Mouse (Mus musculus) hindbrain, postnatal 0 days (tissue): ENCODE measurements around the gene Esr1. TPM values are rescaled to one million over a fixed set of nuclear protein-coding genes. Genes with fewer than 3 reads are reported as not detected.

ENCODE experiments used
- ATAC-seq: fragments of 200-750 bp; cut with Nextera tagmentation; 2 replicates; pipeline ENCODE4 v1.8.0; 2017; ENCODE audit warnings: mild to moderate bottlenecking, moderate TSS enrichment, moderate library complexity
- DNase-seq: peaks from one replicate; pipeline ENCODE4 v3.0.0-alpha.2; 2015; ENCODE audit warnings: low spot score
- H3K27ac ChIP-seq: fragments of 300-500 bp; sonication (generic); 2 replicates; pipeline ENCODE4 v1.5.1; 2014; ENCODE audit warnings: mild to moderate bottlenecking
- H3K27me3 ChIP-seq: fragments of 300-500 bp; sonication (generic); 2 replicates; pipeline ENCODE4 v1.6.1; 2014; ENCODE audit warnings: low read length, mixed read lengths; ENCODE audit not compliant: insufficient read depth
- H3K36me3 ChIP-seq: fragments of 300-500 bp; sonication (generic); 2 replicates; pipeline ENCODE4 v1.6.1; 2014; ENCODE audit warnings: low read length, mixed read lengths; ENCODE audit not compliant: insufficient read depth
- H3K4me1 ChIP-seq: fragments of 300-500 bp; sonication (generic); 2 replicates; pipeline ENCODE4 v1.6.1; 2014; ENCODE audit warnings: antibody characterized with exemption, low read length, mixed read lengths; ENCODE audit not compliant: insufficient read depth
- H3K4me2 ChIP-seq: fragments of 300-500 bp; sonication (generic); 2 replicates; pipeline ENCODE4 v1.6.1; 2014; ENCODE audit warnings: low read depth, mild to moderate bottlenecking, low read length, moderate library complexity, mixed read lengths
- H3K4me3 ChIP-seq: fragments of 300-500 bp; sonication (generic); 2 replicates; pipeline ENCODE4 v1.5.1; 2014; ENCODE audit warnings: low read length
- H3K9ac ChIP-seq: fragments of 300-500 bp; sonication (generic); replicated peaks from 2 replicates; pipeline ENCODE4 v1.6.1; 2014; ENCODE audit warnings: mild to moderate bottlenecking, low read length, moderate library complexity, mixed read lengths
- H3K9me3 ChIP-seq: fragments of 300-500 bp; sonication (generic); 2 replicates; pipeline ENCODE4 v1.6.1; 2016; ENCODE audit warnings: low read length, mixed read lengths
- CTCF ChIP-seq: IDR thresholded peaks from 2 replicates; pipeline ENCODE4 v1.5.1; 2016; ENCODE audit warnings: antibody characterized with exemption, control low read depth, low read depth
- WGBS: fragments of 180-500 bp; shearing (Covaris S2); extraction: QIAGEN DNeasy Blood & Tissue Kit; methylation state at CpG from one replicate; pipeline ENCODE4 v1.1.7; 2014; 5-methylcytosine and 5-hydroxymethylcytosine counted together
- polyA plus RNA-seq: library from polyadenylated mRNA; unstranded; fragments of >200 nt; fragmentation: Nextera tagmentation; extraction: Ambion mirVana; gene quantifications from 2 replicates; pipeline ENCODE4 v1.2.1, GENCODE M21; 2015
- total RNA-seq: library from RNA; depleted of rRNA; stranded (reverse); fragments of >200 nt; gene quantifications from 2 replicates; pipeline ENCODE4 v1.2.3, GENCODE M21; 2014

The Esr1 gene
- total and polyA plus RNA-seq, 2 experiments from 2014 or later: 0.58 to 0.63 TPM

DNA sequence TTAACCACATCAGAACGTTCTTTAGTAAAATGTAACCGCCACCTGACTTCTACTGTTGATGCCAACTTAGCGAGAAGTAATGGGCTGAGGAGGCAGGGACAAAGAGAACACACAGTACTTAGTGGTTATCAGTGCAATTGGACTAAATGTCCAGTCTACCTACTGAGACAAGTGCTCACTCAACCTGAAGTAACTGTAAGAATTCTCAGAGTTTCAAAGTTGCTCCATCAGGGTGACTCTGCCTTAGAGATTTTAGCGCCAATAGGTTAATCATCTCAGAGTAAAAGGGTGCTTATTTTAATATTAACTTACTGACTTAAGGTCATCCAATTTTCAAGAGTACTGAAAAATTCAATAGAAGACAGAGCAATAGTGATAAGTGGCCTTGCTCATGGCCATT lies 414.5 kb downstream of the Esr1 start:
- H3K4me3 ChIP-seq: no peak overlapping the region
- no peak overlapping the region for H3K27ac ChIP-seq
- H3K36me3 ChIP-seq: no peaks in the 10 kb centered on the region; the same call in 1 of the 2 replicates
- H3K4me2 ChIP-seq: no peak overlapping the region
- H3K9ac ChIP-seq: no peak overlapping the region
- DNase-seq: no peak
- H3K27me3 ChIP-seq: no peaks in the 10 kb centered on the region
- WGBS: 92% methylated on average over 4 of the region's 4 CpGs
- no peak for TF ChIP-seq CTCF
- no peaks in the 10 kb centered on the region for H3K9me3 ChIP-seq
- H3K4me1 ChIP-seq: no peaks in the 10 kb centered on the region
- no peak for ATAC-seq

DNA sequence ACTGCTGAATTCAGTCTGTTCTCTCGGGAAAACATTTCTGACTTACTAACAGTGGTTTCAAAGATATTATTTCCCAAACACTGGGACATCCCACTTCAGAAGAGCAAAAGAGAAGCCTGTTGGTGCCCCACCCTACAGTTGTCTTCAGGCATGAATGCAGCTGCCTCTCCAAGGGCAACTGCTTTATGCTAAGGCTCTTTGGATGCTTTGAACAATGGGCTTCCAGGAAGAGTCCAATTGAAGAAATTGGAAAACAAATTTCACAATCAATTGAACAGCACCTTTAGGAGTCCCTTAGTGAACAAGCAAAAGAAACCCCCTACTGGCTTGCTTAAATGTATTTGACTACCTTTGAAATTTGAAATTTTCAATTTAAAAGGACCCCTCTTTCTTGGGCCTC lies 415.8 kb downstream of the Esr1 start:
- 82% methylated on average over 1 of the region's 1 CpGs for WGBS
- DNase-seq: no peak
- H3K27me3 ChIP-seq: no peaks in the 10 kb centered on the region
- peaks cover 3% of the 10 kb centered on the region; the same call in 1 of the 2 replicates for H3K36me3 ChIP-seq
- H3K9ac ChIP-seq: no peak overlapping the region
- no peak for TF ChIP-seq CTCF
- H3K4me2 ChIP-seq: no peak overlapping the region
- no peaks in the 10 kb centered on the region for H3K9me3 ChIP-seq
- no peak overlapping the region for H3K4me3 ChIP-seq
- no peaks in the 10 kb centered on the region for H3K4me1 ChIP-seq
- no peak overlapping the region for H3K27ac ChIP-seq
- no peak for ATAC-seq

DNA sequence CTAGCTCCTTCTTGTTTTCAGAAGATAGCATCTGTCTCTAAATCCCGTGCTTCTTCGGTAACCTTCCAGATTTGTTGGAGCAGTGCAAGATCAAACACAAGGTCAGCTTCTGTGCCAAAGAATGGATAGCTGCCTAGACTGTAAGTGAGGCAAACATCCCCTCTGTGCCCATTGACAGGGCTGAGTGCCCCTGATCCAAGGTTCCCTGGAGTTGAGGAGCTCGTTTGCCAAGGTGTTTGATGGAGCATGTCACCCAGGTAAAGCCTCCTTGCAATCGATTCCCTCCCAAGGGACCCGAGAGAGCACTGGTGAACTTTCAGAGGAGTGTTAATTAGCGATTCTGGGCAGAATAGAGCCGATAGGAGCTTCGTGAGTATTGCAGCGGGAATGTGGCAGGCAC lies 416.9 kb downstream of the Esr1 start:
- ATAC-seq (no peak), DNase-seq (no peak)
- H3K9me3 ChIP-seq: no peaks in the 10 kb centered on the region
- H3K27me3 ChIP-seq: no peaks in the 10 kb centered on the region
- TF ChIP-seq CTCF: no peak
- H3K9ac ChIP-seq: no peak overlapping the region
- no peak overlapping the region for H3K4me3 ChIP-seq
- no peaks in the 10 kb centered on the region for H3K4me1 ChIP-seq
- peaks cover 3% of the 10 kb centered on the region; the same call in 1 of the 2 replicates for H3K36me3 ChIP-seq
- no peak overlapping the region for H3K27ac ChIP-seq
- 88% methylated on average over 9 of the region's 9 CpGs for WGBS
- H3K4me2 ChIP-seq: no peak overlapping the region

DNA sequence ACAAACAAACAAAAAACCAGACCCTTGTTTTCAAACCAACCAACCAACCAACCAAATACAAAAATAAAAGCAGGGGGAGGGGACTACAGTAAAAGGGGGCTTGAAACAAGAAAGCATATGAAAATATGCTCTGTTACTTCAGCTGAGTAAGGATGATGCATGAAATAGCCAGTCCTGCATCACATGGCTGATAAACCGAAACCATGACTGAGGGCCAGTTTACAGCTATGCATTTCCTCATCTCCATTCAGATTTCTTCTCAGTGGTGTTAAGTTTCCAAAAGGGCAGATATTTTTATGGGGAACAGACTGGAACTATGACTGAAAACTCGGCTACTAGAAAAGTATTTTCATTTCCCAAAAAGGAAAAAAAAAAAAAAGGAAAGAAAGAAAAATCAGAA lies 417.8 kb downstream of the Esr1 start:
- no peak for ATAC-seq
- 73% methylated on average over 2 of the region's 2 CpGs for WGBS

DNA sequence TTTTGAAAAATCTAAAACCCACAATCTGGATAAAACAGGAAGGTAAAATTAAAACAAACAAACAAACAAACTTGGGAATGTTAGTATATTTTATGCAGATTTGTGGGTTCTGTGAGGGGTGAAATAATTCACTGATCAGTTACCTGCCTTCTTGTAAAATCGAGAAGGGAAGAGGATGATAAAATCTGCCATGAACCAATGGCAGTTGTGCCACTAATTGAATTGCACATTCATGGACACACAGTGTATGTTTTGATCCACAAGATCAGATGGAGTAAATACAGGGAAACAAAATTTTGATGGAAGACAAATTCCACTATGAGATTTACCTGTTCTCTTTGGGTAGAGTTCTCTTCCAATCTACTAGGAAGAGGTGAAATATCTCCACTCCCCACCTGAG lies 418.5 kb downstream of the Esr1 start:
- peaks cover 3% of the 10 kb centered on the region; the same call in 1 of the 2 replicates for H3K36me3 ChIP-seq
- H3K27me3 ChIP-seq: no peaks in the 10 kb centered on the region
- H3K9me3 ChIP-seq: no peaks in the 10 kb centered on the region
- DNase-seq (no peak), ATAC-seq (no peak)
- H3K4me1 ChIP-seq: no peaks in the 10 kb centered on the region
- H3K4me3 ChIP-seq: no peak overlapping the region
- no peak overlapping the region for H3K27ac ChIP-seq
- TF ChIP-seq CTCF: no peak
- H3K4me2 ChIP-seq: no peak overlapping the region
- WGBS: 100% methylated on average over 1 of the region's 1 CpGs
- no peak overlapping the region for H3K9ac ChIP-seq

More for the DNA sequence above, 417.8 kb downstream of the Esr1 start:
- Histone ChIP-seq H3K36me3 (peaks cover 3% of the 10 kb centered on the region; the same call in 1 of the 2 replicates), H3K4me2 (no peak overlapping the region), H3K4me3 (no peak overlapping the region), H3K27me3 (no peaks in the 10 kb centered on the region), H3K9ac (no peak overlapping the region), H3K9me3 (no peaks in the 10 kb centered on the region), H3K4me1 (no peaks in the 10 kb centered on the region), H3K27ac (no peak overlapping the region)
- no peak for TF ChIP-seq CTCF
- DNase-seq: no peak

DNA sequence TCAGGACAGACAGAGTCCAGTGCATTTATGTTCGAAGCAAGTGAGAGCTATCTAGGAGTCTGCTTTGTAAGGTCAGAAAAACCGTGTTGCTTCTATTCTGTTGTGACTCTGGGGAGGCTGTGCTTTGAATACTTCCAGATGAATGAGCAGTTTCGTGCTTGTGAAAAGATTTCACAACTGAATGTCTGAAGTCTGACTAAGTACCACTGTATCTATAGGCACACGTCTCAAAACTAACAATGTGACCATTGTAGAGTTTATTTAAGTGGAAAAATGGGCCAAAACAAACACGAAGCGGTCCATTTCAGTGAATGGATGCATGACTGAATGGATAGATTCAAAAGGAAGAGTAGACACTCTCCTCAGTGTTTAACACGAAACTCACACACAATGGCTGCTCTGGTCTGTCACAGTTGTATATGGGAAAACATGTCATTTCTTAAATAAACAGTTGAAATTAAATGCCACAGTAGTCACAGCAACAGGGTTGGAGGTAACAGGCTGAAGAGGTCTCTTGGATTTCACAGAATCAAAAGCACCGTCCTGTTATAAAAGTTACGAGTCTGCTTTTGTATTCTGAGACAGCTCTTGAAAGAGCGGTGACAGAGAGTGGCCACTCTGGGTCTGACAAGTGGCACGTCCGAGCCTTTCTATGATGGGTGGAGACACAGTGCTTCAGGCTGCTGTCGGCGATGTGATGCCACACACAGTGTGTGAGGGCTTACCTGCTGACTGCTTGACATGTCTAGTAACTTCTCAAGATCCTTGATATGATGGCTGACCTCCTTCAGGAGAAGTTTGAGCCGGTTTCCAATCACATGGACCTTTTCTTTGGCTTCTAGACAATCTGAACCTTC lies 421.0 kb downstream of the Esr1 start:
- no peak for DNase-seq
- no peak overlapping the region for H3K4me2 ChIP-seq
- 35% methylated on average over 15 of the region's 15 CpGs for WGBS
- peak; percentile 67 for ATAC-seq
- H3K4me1 ChIP-seq: no peaks in the 10 kb centered on the region
- H3K4me3 ChIP-seq: no peak overlapping the region
- no peaks in the 10 kb centered on the region for H3K9me3 ChIP-seq
- H3K27ac ChIP-seq: no peak overlapping the region
- H3K9ac ChIP-seq: no peak overlapping the region
- TF ChIP-seq CTCF: no peak
- H3K36me3 ChIP-seq: peaks cover 18% of the 10 kb centered on the region
- no peaks in the 10 kb centered on the region for H3K27me3 ChIP-seq

GRCm38 (mm10) chr10:5041254-5041653 lies 429.9 kb downstream of the Esr1 start:
- no peaks in the 10 kb centered on the region for H3K27me3 ChIP-seq
- no peak overlapping the region for H3K27ac ChIP-seq
- no peak overlapping the region for H3K4me3 ChIP-seq
- WGBS: 57% methylated on average over 8 of the region's 8 CpGs
- H3K4me1 ChIP-seq: no peaks in the 10 kb centered on the region
- H3K9me3 ChIP-seq: no peaks in the 10 kb centered on the region
- DNase-seq: no peak
- no peak for TF ChIP-seq CTCF
- no peak for ATAC-seq
- peaks cover 29% of the 10 kb centered on the region; the same call in 1 of the 2 replicates for H3K36me3 ChIP-seq
- no peak overlapping the region for H3K9ac ChIP-seq
- no peak overlapping the region for H3K4me2 ChIP-seq
